Mouse (Mus musculus) induced T-regulatory cell, adult 2 months (primary cell): Measurements from ENCODE around the gene Tfr2.
A peak's percentile ranks its signal among the peaks of the same experiment; 100 is the strongest.

ENCODE experiments used
- DNase-seq: peaks from one replicate; pipeline ENCODE4 v3.0.0-alpha.2; 2012; ENCODE audit warnings: low read depth

Tfr2 gene

GRCm38 (mm10) chr5:137539291-137539801 is 30.3 kb upstream of the Tfr2 start:
- DNase-seq = no peak

- DNase-seq = no peak
Observed at GRCm38 (mm10) chr5:137540991-137541390, 28.6 kb upstream of the Tfr2 start.

GRCm38 (mm10) chr5:137541768-137542540 is 27.7 kb upstream of the Tfr2 start:
- no peak for DNase-seq

- DNase-seq = no peak
Observed at GRCm38 (mm10) chr5:137544926-137545325, 24.7 kb upstream of the Tfr2 start.

- no peak for DNase-seq
Observed at GRCm38 (mm10) chr5:137545596-137545995, 24.0 kb upstream of the Tfr2 start.

GRCm38 (mm10) chr5:137549840-137550239 is 19.8 kb upstream of the Tfr2 start:
- no peak for DNase-seq

- DNase-seq = peak; percentile 40
Observed at GRCm38 (mm10) chr5:137551119-137551518, 18.5 kb upstream of the Tfr2 start.

- no peak for DNase-seq
Observed at GRCm38 (mm10) chr5:137553000-137553399, 16.6 kb upstream of the Tfr2 start.

- DNase-seq = peak; percentile 62
Observed at GRCm38 (mm10) chr5:137553411-137553837, 16.2 kb upstream of the Tfr2 start, which contains the start of gene Actl6b. TSS of gene Actl6b (plus strand) at chr5:137553517.

- no peak for DNase-seq
Observed at GRCm38 (mm10) chr5:137553898-137554297, 15.7 kb upstream of the Tfr2 start.

GRCm38 (mm10) chr5:137561556-137561955 is 8.1 kb upstream of the Tfr2 start:
- DNase-seq = no peak

GRCm38 (mm10) chr5:137562965-137563364 is 6.7 kb upstream of the Tfr2 start:
- no peak for DNase-seq

- DNase-seq = no peak
Observed at GRCm38 (mm10) chr5:137565744-137566143, 3.9 kb upstream of the Tfr2 start.

- DNase-seq = no peak
Observed at GRCm38 (mm10) chr5:137566416-137566815, 3.2 kb upstream of the Tfr2 start.

GRCm38 (mm10) chr5:137568223-137568798 is 1.3 kb upstream of the Tfr2 start:
- DNase-seq = no peak

- DNase-seq = no peak
Observed at GRCm38 (mm10) chr5:137569031-137569430, 609 bp upstream of the Tfr2 start.

- no peak for DNase-seq
Observed at GRCm38 (mm10) chr5:137570181-137570580, 541 bp downstream of the Tfr2 start.

GRCm38 (mm10) chr5:137570691-137571586 is 1.3 kb downstream of the Tfr2 start:
- DNase-seq = no peak

- no peak for DNase-seq
Observed at GRCm38 (mm10) chr5:137574470-137574901, 4.8 kb downstream of the Tfr2 start.

- no peak for DNase-seq
Observed at GRCm38 (mm10) chr5:137580246-137580645, 10.6 kb downstream of the Tfr2 start.

- DNase-seq = no peak
Observed at GRCm38 (mm10) chr5:137582702-137583101, 13.1 kb downstream of the Tfr2 start.

- DNase-seq = no peak
Observed at GRCm38 (mm10) chr5:137583670-137584169, 14.1 kb downstream of the Tfr2 start.
